Mouse (Mus musculus) cerebellum, adult 2 months (tissue): ENCODE results near the gene Ifnab.

Source experiments
- CTCF ChIP-seq: fragments of 200-500 bp; IDR thresholded peaks from 2 replicates; pipeline ENCODE4 v1.5.1; 2011; ENCODE audit warnings: low read depth, mild to moderate bottlenecking, control low read depth, low read length, moderate library complexity, borderline replicate concordance; ENCODE audit not compliant: insufficient read depth
- POLR2A ChIP-seq: fragments of 200-500 bp; IDR thresholded peaks from 2 replicates; pipeline ENCODE4 v1.6.1; 2011; ENCODE audit warnings: low read length, control low read depth, borderline replicate concordance; ENCODE audit not compliant: insufficient read depth

DNA sequence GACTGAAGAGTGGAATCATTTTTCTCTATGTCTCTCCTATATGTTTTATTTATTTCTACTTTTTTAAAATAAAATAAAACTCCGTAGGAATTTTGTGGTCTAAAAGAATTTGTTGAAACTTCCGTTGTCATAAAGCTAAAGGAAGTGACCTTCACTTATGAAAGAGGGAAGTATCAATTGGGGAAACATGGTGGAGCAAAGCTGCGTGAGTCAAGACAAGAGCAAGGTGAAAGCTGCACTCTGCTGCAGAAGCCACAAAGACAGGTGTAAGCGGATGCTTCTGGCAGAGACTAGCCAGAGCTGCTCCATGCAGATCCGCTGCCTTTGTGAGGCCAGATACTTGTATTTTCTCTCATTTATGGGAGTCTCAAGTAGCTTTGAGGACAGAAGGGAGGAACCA lies 7.6 kb upstream of the Ifnab start:
- TF ChIP-seq CTCF (no peak), POLR2A (no peak)
